Mouse (Mus musculus) lung, adult 18-20 months (tissue): ENCODE results near the gene Dnase1l2.

ENCODE experiments used
- DNase-seq, 2 experiments: peaks; one replicate each; pipeline ENCODE4 v3.0.0; 2022; ENCODE audit warnings: mixed read lengths in 2 of 2

The Dnase1l2 gene

GRCm38 (mm10) chr17:24442632-24443155, at the start of gene Dnase1l2:
Gene Dnase1l2, minus strand, starts transcription at chr17:24443105.
- no peak for DNase-seq

GRCm38 (mm10) chr17:24490399-24490798, 47.5 kb upstream of the Dnase1l2 start:
- DNase-seq: no peak

- DNase-seq: no peak
These were observed 46.5 kb upstream of the Dnase1l2 start for GRCm38 (mm10) chr17:24489265-24490030.

- DNase-seq: no peak
These were observed 45.9 kb upstream of the Dnase1l2 start for GRCm38 (mm10) chr17:24488662-24489264.

- DNase-seq: peak in 1 of 2 experiments; percentile 39
These were observed 45.3 kb upstream of the Dnase1l2 start, which contains the start of gene Caskin1 for GRCm38 (mm10) chr17:24488186-24488661. Gene Caskin1, plus strand, starts transcription at chr17:24488601.

GRCm38 (mm10) chr17:24485090-24485860, 42.4 kb upstream of the Dnase1l2 start:
- no peak for DNase-seq

- DNase-seq: no peak
These were observed 40.6 kb upstream of the Dnase1l2 start for GRCm38 (mm10) chr17:24483495-24483894.

GRCm38 (mm10) chr17:24481027-24481815, 38.3 kb upstream of the Dnase1l2 start:
- no peak for DNase-seq

GRCm38 (mm10) chr17:24480201-24480826, 37.4 kb upstream of the Dnase1l2 start:
- DNase-seq: no peak

GRCm38 (mm10) chr17:24479431-24479830, 36.5 kb upstream of the Dnase1l2 start:
- no peak for DNase-seq

GRCm38 (mm10) chr17:24478663-24479380, 35.9 kb upstream of the Dnase1l2 start, which contains the start of gene Mlst8:
Gene Mlst8, minus strand, starts transcription at chr17:24479078.
- DNase-seq: peak; percentile 95 to 97

- DNase-seq: no peak
These were observed 35.2 kb upstream of the Dnase1l2 start for GRCm38 (mm10) chr17:24477985-24478600.

GRCm38 (mm10) chr17:24477053-24477984, 34.4 kb upstream of the Dnase1l2 start:
- no peak for DNase-seq

- DNase-seq: no peak
These were observed 33.3 kb upstream of the Dnase1l2 start for GRCm38 (mm10) chr17:24476022-24476776.

GRCm38 (mm10) chr17:24475586-24475985, 32.7 kb upstream of the Dnase1l2 start:
- DNase-seq: no peak

GRCm38 (mm10) chr17:24474557-24474956, 31.7 kb upstream of the Dnase1l2 start:
- DNase-seq: no peak

- DNase-seq: no peak
These were observed 30.8 kb upstream of the Dnase1l2 start, which contains the start of gene Bricd5 for GRCm38 (mm10) chr17:24473612-24474275. Gene Bricd5, plus strand, starts transcription at chr17:24473884.

GRCm38 (mm10) chr17:24472512-24472911, 29.6 kb upstream of the Dnase1l2 start:
- DNase-seq: peak; percentile 69 to 79
